Mouse (Mus musculus): ENCODE data around the gene Rdh5.

Rdh5 gene

GRCm38 (mm10) chr10:128904812-128905211 lies 17.9 kb downstream of the Rdh5 start:
- no peak for DNase-seq

GRCm38 (mm10) chr10:128902409-128902988 lies 20.2 kb downstream of the Rdh5 start:
- DNase-seq, result no peak

DNA sequence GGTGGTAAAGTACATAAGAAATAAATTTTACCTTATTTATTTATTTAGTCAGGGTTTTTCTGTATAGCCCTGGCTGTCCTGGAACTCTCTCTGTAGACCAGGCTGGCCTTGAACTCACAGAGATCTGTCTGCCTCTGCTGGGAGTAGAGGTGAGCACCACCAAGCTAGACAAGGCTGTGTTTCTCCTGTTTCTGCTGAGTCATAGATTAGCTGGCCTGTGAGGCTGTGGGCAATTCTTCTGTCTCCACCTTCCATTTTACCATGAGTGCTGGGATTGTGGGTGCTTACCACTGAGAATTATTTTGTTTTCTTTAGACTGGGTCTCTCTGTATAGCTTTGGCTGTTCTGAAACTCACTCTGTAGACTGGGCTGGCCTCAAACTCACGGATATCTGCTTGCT lies 21.3 kb downstream of the Rdh5 start:
- DNase-seq, result no peak

- DNase-seq, result no peak
Observed at GRCm38 (mm10) chr10:128900698-128901097, 22.0 kb downstream of the Rdh5 start, which contains the start of gene Cd63. TSS of gene Cd63 (plus strand) at chr10:128900989.

GRCm38 (mm10) chr10:128899759-128900490 lies 22.8 kb downstream of the Rdh5 start:
- no peak for DNase-seq

DNA sequence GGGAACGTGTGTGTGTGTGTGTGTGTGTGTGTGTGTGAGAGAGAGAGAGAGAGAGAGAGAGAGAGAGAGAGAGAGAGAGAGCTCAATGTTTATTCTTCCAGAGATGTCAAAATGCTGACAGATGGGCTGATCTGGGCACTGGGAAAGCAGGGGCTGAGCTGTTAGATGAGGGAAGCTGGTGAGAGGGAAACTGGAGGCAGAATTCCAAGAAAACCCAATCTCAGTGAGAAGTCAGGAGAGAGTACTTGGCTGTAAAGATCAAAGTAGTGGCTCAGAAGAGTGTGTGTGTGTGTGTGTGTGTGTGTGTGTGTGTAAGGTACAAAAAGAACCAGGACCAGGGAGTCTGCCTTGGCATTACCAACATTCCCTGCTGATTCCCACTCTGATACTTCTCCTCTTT lies 25.2 kb downstream of the Rdh5 start:
- no peak for DNase-seq

GRCm38 (mm10) chr10:128896807-128897206 lies 25.9 kb downstream of the Rdh5 start:
- no peak for DNase-seq

- no peak for DNase-seq
Observed at GRCm38 (mm10) chr10:128895952-128896693, 26.6 kb downstream of the Rdh5 start.

DNA sequence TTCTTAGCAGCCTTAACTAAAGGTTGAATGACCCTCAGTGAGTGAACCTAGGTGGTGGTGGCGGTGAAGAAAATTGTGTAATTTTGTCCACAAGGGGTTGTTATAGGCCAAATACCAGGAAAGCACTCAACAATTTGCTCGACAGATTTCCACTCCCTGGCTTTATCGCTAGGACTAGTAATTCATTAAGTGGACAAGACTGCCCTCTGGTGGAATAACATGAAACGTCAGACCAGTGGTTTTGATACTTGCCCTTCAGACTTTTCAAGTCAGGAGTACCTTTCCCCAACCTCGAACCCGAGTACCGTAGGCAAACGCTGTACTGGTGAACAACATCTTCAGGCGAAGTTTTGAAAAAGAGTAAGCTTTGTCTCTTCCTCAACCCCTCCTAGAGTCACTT lies 27.3 kb downstream of the Rdh5 start:
- peak; percentile 95 for DNase-seq

GRCm38 (mm10) chr10:128892246-128892645 lies 30.4 kb downstream of the Rdh5 start:
- no peak for DNase-seq

- peak; percentile 54 for DNase-seq
Observed at GRCm38 (mm10) chr10:128891296-128892094, 31.2 kb downstream of the Rdh5 start, which contains the start of gene Gdf11. TSS of gene Gdf11 (minus strand) at chr10:128891718.

- no peak for DNase-seq
Observed at GRCm38 (mm10) chr10:128890383-128891295, 32.0 kb downstream of the Rdh5 start.

DNA sequence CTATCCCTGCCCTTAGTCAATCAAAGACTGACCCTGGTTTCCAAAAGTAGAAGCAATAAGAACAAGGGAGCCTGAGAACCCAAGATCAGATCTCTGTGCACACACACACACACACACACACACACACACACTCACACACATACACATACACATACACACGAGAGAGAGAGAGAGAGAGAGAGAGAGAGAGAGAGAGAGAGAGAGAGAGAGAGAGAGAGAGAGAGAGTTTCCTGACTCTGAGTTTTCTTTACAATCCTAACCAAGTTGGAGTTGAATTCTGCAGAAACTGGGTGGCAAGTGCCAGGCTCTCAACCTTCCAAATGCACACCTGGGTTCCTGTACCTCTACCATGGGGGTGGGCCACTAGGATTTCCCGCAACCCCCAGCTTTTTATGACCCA lies 32.8 kb downstream of the Rdh5 start:
- no peak for DNase-seq

GRCm38 (mm10) chr10:128888941-128889827 lies 33.5 kb downstream of the Rdh5 start:
- DNase-seq, result no peak

- no peak for DNase-seq
Observed at GRCm38 (mm10) chr10:128882067-128882466, 40.6 kb downstream of the Rdh5 start.

- DNase-seq, result no peak
Observed at GRCm38 (mm10) chr10:128878811-128879210, 43.9 kb downstream of the Rdh5 start.

- DNase-seq, result peak; percentile 38
Observed at GRCm38 (mm10) chr10:128878291-128878690, 44.4 kb downstream of the Rdh5 start.

DNA sequence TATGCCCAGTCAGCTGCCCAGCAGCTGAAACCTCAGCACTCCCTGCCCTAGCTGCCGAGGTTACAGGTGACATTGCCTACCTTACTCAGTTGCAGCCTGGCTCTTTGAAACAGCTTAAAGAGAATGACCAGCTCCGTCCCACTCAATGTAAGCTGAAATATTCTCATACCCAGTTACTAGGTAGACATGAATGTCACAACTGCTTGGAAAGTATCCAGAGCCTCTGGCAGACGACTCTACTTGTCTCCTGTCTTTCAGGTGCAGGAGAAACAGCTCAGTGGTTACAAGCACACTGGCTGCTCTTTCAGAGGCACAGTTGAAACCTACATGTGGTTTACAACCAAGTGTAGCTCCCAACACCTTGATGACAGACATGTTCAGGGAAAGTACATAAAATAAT lies 52.3 kb downstream of the Rdh5 start:
- no peak for DNase-seq

GRCm38 (mm10) chr10:128866518-128866917 lies 56.2 kb downstream of the Rdh5 start:
- DNase-seq, result no peak

- DNase-seq, result peak; percentile 18
Observed at GRCm38 (mm10) chr10:128866042-128866441, 56.6 kb downstream of the Rdh5 start.

All from lung, postnatal 36 days (tissue).